Mouse (Mus musculus): ENCODE measurements at regions not wholly inside any gene's neighbourhood (a gene's known extent, or its start where the extent isn't known, plus 50 kb on each side); places are given as distances from the start of the nearest gene placed in this dataset.

- no peak for TF ChIP-seq NANOG (IDR thresholded peaks at IDR 0.05; ENCODE audit: borderline replicate concordance, low read length)
- TF ChIP-seq CTCF (conservative IDR thresholded peaks at IDR 0.05; ENCODE audit: low read length): no peak
Measured at GRCm38 (mm10) chr5:119948399-119948798, 115.9 kb downstream of the Tbx5 start.
